Mouse (Mus musculus): Measurements from ENCODE around the gene Wbp2nl. TPM values are rescaled to one million over a fixed set of nuclear protein-coding genes. Genes with fewer than 3 reads are reported as not detected.
"Not testable (repeated sequence)": the region's sequence is repeated elsewhere in the genome, so short reads cannot be mapped to it uniquely, and the experiment has no call there.

The Wbp2nl gene
- polyA plus RNA-seq, 1 experiment from 2014 or later: 0.17 TPM

GRCm38 (mm10) chr15:82363801-82364200 lies 65.0 kb downstream of the Wbp2nl start:
- H3K36me3 ChIP-seq (replicated peaks; ENCODE audit: control insufficient read depth, insufficient read depth); ATAC-seq (ENCODE audit: low FRiP score); H3K4me2 ChIP-seq (replicated peaks); H3K4me1 ChIP-seq (replicated peaks; ENCODE audit: control insufficient read depth, insufficient read depth, low read length); H3K27me3 ChIP-seq (ENCODE audit: control insufficient read depth, insufficient read depth, low read length); H3K4me3 ChIP-seq (replicated peaks; ENCODE audit: low read length); DNase-seq (ENCODE audit: low spot score); H3K27ac ChIP-seq; H3K9ac ChIP-seq; H3K9me3 ChIP-seq (ENCODE audit: control insufficient read depth, low read length): not testable (repeated sequence)
- WGBS: 86% methylated on average over 7 of the region's 12 CpGs

Other genes starting within 250 kb of the Wbp2nl start
- not detected in 2 replicates for gene 4930407I10Rik, start 239.8 kb upstream of the Wbp2nl start, polyA plus RNA-seq (2014; fragmentation: Nextera tagmentation; extraction: Ambion mirVana)
- 0.08 and 0.09 TPM in 2 replicates for gene Mei1, start 229.0 kb upstream of the Wbp2nl start, polyA plus RNA-seq (2014; fragmentation: Nextera tagmentation; extraction: Ambion mirVana)
- 12.9 and 13.8 TPM in 2 replicates for gene Ccdc134, start 171.0 kb upstream of the Wbp2nl start, polyA plus RNA-seq (2014; fragmentation: Nextera tagmentation; extraction: Ambion mirVana)
- gene Srebf2, start 151.8 kb upstream of the Wbp2nl start, polyA plus RNA-seq (2014; fragmentation: Nextera tagmentation; extraction: Ambion mirVana): 153 and 154 TPM in 2 replicates
- 3.4 and 6.3 TPM in 2 replicates for gene Shisa8, start 86.1 kb upstream of the Wbp2nl start, polyA plus RNA-seq (2014; fragmentation: Nextera tagmentation; extraction: Ambion mirVana)
- gene Tnfrsf13c, start 74.6 kb upstream of the Wbp2nl start, polyA plus RNA-seq (2014; fragmentation: Nextera tagmentation; extraction: Ambion mirVana): 0.51 and 0.68 TPM in 2 replicates
- 17.0 and 18.0 TPM in 2 replicates for gene Cenpm, start 54.2 kb upstream of the Wbp2nl start, polyA plus RNA-seq (2014; fragmentation: Nextera tagmentation; extraction: Ambion mirVana)
- gene 1500009C09Rik, start 46.6 kb upstream of the Wbp2nl start, polyA plus RNA-seq (2014; fragmentation: Nextera tagmentation; extraction: Ambion mirVana): 10.2 and 13.2 TPM in 2 replicates
- 375 and 410 TPM in 2 replicates for gene Sept3, start 24.1 kb upstream of the Wbp2nl start, polyA plus RNA-seq (2014; fragmentation: Nextera tagmentation; extraction: Ambion mirVana)
- 32.1 and 38.7 TPM in 2 replicates for gene Naga, start 40.0 kb downstream of the Wbp2nl start, polyA plus RNA-seq (2014; fragmentation: Nextera tagmentation; extraction: Ambion mirVana)
- 1.5 and 1.8 TPM in 2 replicates for gene Pheta2, start 40.0 kb downstream of the Wbp2nl start, polyA plus RNA-seq (2014; fragmentation: Nextera tagmentation; extraction: Ambion mirVana)
- 349 and 367 TPM in 2 replicates for gene Smdt1, start 40.0 kb downstream of the Wbp2nl start, polyA plus RNA-seq (2014; fragmentation: Nextera tagmentation; extraction: Ambion mirVana)
- gene Ndufa6, start 55.4 kb downstream of the Wbp2nl start, polyA plus RNA-seq (2014; fragmentation: Nextera tagmentation; extraction: Ambion mirVana): 383 and 445 TPM in 2 replicates
- gene Cyp2d22, start 81.3 kb downstream of the Wbp2nl start, polyA plus RNA-seq (2014; fragmentation: Nextera tagmentation; extraction: Ambion mirVana): 2.3 and 2.5 TPM in 2 replicates
- gene Cyp2d11, start 95.1 kb downstream of the Wbp2nl start, polyA plus RNA-seq (2014; fragmentation: Nextera tagmentation; extraction: Ambion mirVana): not detected in 2 replicates
- not detected in 2 replicates for gene Cyp2d10, start 108.2 kb downstream of the Wbp2nl start, polyA plus RNA-seq (2014; fragmentation: Nextera tagmentation; extraction: Ambion mirVana)
- not detected in 2 replicates for gene Cyp2d9, start 134.5 kb downstream of the Wbp2nl start, polyA plus RNA-seq (2014; fragmentation: Nextera tagmentation; extraction: Ambion mirVana)

Measured in hindbrain, embryonic 14.5 days (tissue).